Mouse (Mus musculus) intestine, embryonic 15.5 days (tissue): Measurements from ENCODE around the gene Olig3. TPM values are rescaled to one million over a fixed set of nuclear protein-coding genes. Genes with fewer than 3 reads are reported as not detected.
"Not testable (repeated sequence)": the region's sequence is repeated elsewhere in the genome, so short reads cannot be mapped to it uniquely, and the experiment has no call there.

Experiments used
- ATAC-seq: fragments of 200-750 bp; cut with Nextera tagmentation; 2 replicates; pipeline ENCODE4 v1.8.0; 2017; ENCODE audit warnings: moderate TSS enrichment, moderate library complexity
- H3K27ac ChIP-seq: fragments of 300-500 bp; sonication (generic); 2 replicates; pipeline ENCODE4 v1.5.1; 2015; ENCODE audit warnings: mild to moderate bottlenecking, inconsistent platforms
- H3K27me3 ChIP-seq: fragments of 300-500 bp; sonication (generic); replicated peaks from 2 replicates; pipeline ENCODE4 v1.6.1; 2015; ENCODE audit warnings: inconsistent platforms
- H3K36me3 ChIP-seq: fragments of 300-500 bp; sonication (generic); 2 replicates; pipeline ENCODE4 v1.6.1; 2015; ENCODE audit warnings: inconsistent platforms
- H3K4me1 ChIP-seq: fragments of 300-500 bp; sonication (generic); replicated peaks from 2 replicates; pipeline ENCODE4 v1.6.1; 2015; ENCODE audit warnings: inconsistent platforms
- H3K4me2 ChIP-seq: fragments of 300-500 bp; sonication (generic); replicated peaks from 2 replicates; pipeline ENCODE4 v1.6.1; 2015; ENCODE audit warnings: mild to moderate bottlenecking, inconsistent platforms
- H3K4me3 ChIP-seq: fragments of 300-500 bp; sonication (generic); replicated peaks from 2 replicates; pipeline ENCODE4 v1.5.1; 2015; ENCODE audit warnings: inconsistent platforms
- H3K9ac ChIP-seq: fragments of 300-500 bp; sonication (generic); 2 replicates; pipeline ENCODE4 v1.6.1; 2015; ENCODE audit warnings: inconsistent platforms
- H3K9me3 ChIP-seq: fragments of 300-500 bp; sonication (generic); 2 replicates; pipeline ENCODE4 v1.6.1; 2016; ENCODE audit warnings: inconsistent platforms
- WGBS: fragments of 180-500 bp; shearing (Covaris S2); methylation state at CpG from one replicate; pipeline ENCODE4 v1.1.7; 2015; 5-methylcytosine and 5-hydroxymethylcytosine counted together
- polyA plus RNA-seq: library from polyadenylated mRNA; unstranded; fragments of >200 nt; fragmentation: Nextera tagmentation; extraction: Ambion mirVana; gene quantifications from 2 replicates; pipeline ENCODE4 v1.2.1, GENCODE M21; 2015

The Olig3 gene
- polyA plus RNA-seq, 1 experiment from 2014 or later = not detected

DNA sequence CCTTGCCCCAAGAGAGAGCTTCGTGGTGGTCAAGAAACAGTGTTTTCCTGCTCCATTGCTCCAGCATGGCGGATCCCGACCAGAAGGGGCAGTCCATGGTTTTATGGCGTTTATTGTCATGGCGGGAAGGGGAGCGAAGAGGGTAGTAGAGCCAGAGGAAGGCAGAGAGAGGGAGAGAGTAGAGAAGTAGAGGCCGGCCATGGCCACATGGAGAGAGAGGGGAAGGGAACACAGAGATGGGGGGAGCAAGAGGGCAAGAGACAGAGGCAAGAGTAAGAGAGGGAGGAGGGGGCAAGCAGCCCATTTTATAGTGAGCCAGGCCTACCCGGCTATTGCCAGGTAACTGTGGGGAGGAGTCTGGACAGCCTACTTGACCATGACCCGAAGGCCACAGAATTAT lies 12.8 kb downstream of the Olig3 start:
- Histone ChIP-seq H3K27me3 (peaks cover 6% of the 10 kb centered on the region), H3K9ac (no peak overlapping the region), H3K4me2 (no peak overlapping the region), H3K27ac (no peak overlapping the region), H3K36me3 (no peaks in the 10 kb centered on the region), H3K4me3 (no peak overlapping the region), H3K4me1 (no peaks in the 10 kb centered on the region), H3K9me3 (no peaks in the 10 kb centered on the region)
- 91% methylated on average over 9 of the region's 9 CpGs for whole genome bisulfite sequencing
- ATAC-seq = no peak

GRCm38 (mm10) chr10:19370146-19370545 lies 13.8 kb downstream of the Olig3 start:
- Histone ChIP-seq H3K4me3 (no peak overlapping the region), H3K27me3 (peaks cover under 1% of the 10 kb centered on the region), H3K9me3 (no peaks in the 10 kb centered on the region), H3K4me2 (no peak overlapping the region), H3K27ac (no peak overlapping the region), H3K4me1 (no peaks in the 10 kb centered on the region), H3K9ac (no peak overlapping the region), H3K36me3 (no peaks in the 10 kb centered on the region)
- ATAC-seq = no peak
- WGBS = 56% methylated on average over 3 of the region's 3 CpGs

- H3K27me3 ChIP-seq = no peaks in the 10 kb centered on the region
- H3K4me3 ChIP-seq = no peak overlapping the region
- no peaks in the 10 kb centered on the region for H3K4me1 ChIP-seq
- no peaks in the 10 kb centered on the region for H3K9me3 ChIP-seq
- 62% methylated on average over 5 of the region's 5 CpGs for WGBS
- no peak for ATAC-seq
- H3K27ac ChIP-seq = no peak overlapping the region
- H3K4me2 ChIP-seq = no peak overlapping the region
- no peaks in the 10 kb centered on the region for H3K36me3 ChIP-seq
- H3K9ac ChIP-seq = no peak overlapping the region
Measured at GRCm38 (mm10) chr10:19372263-19372662, 15.9 kb downstream of the Olig3 start.

DNA sequence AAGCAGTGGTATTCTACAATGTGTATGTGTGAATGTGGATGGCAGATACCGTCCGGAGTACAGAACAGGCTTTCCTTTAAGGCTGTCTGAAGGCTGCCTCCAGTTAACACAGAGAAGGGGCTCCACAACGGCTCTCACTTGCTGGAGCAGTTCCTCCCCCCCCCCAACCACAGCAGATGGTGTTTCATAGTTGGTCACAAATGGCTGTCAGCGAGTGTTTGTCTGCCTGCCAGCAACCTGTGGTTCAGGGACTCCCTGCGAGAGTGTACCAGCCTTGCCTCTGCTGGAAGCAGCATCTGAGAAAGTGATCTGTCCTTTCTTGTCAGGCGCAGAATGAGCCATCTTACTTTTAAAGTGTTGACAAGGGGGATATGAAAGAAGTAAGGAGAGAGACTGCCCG lies 17.5 kb downstream of the Olig3 start:
- no peak overlapping the region for H3K4me3 ChIP-seq
- H3K27me3 ChIP-seq = no peaks in the 10 kb centered on the region
- H3K4me2 ChIP-seq = no peak overlapping the region
- H3K9me3 ChIP-seq = no peaks in the 10 kb centered on the region
- no peak overlapping the region for H3K9ac ChIP-seq
- H3K27ac ChIP-seq = no peak overlapping the region
- H3K4me1 ChIP-seq = no peaks in the 10 kb centered on the region
- no peak for ATAC-seq
- no peaks in the 10 kb centered on the region for H3K36me3 ChIP-seq
- WGBS = 64% methylated on average over 7 of the region's 7 CpGs

DNA sequence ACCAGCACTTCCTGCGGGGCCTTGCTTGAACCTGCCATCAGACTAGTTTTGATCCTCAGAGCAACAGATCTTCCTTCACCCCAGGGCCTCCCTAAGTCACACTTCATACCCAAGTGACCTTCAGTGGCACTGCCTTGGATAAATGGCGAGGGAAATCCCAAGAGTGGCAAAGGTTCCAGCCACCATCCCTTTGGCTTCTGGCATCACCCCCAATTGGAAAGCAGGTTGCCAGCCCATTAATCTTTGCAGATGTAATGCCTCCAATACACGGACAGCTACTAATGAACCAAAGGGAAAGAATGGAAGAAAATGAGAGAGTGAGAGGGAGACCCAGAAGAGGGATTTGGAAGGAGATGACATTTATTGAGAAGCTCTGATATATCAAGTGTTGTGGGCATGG lies 18.0 kb downstream of the Olig3 start:
- no peaks in the 10 kb centered on the region for H3K4me1 ChIP-seq
- WGBS = 71% methylated on average over 3 of the region's 3 CpGs
- ATAC-seq = no peak

GRCm38 (mm10) chr10:19375838-19376237 lies 19.5 kb downstream of the Olig3 start:
- Histone ChIP-seq H3K9ac (no peak overlapping the region), H3K9me3 (no peaks in the 10 kb centered on the region), H3K4me3 (no peak overlapping the region), H3K4me2 (no peak overlapping the region), H3K27me3 (no peaks in the 10 kb centered on the region), H3K27ac (no peak overlapping the region), H3K36me3 (no peaks in the 10 kb centered on the region), H3K4me1 (no peaks in the 10 kb centered on the region)
- no peak for ATAC-seq
- 93% methylated on average over 2 of the region's 2 CpGs for WGBS

More for the DNA sequence above, 18.0 kb downstream of the Olig3 start:
- Histone ChIP-seq H3K27ac (no peak overlapping the region), H3K9ac (no peak overlapping the region), H3K9me3 (no peaks in the 10 kb centered on the region), H3K4me2 (no peak overlapping the region), H3K36me3 (no peaks in the 10 kb centered on the region), H3K27me3 (no peaks in the 10 kb centered on the region), H3K4me3 (no peak overlapping the region)

DNA sequence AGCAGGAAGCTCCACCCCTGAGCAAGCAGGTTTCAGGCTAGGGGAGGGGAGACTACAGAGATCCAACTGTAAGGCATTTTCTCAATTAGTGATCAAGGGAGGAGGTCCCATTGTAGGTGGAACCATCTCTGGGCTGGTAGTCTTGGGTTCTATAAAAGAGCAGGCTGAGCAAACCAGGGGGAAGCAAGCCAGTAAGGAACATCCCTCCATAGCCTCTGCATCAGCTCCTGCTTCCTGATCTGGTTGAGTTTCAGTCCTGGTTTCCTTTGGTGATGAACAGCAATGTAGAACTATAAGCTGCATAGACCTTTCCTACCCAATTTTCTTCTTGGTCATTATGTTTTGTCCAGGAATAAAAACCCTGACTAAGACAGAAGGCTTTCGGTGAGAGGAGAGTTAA lies 24.6 kb downstream of the Olig3 start:
- WGBS = 89% methylated on average over 1 of the region's 1 CpGs
- not testable (repeated sequence) for H3K4me3 ChIP-seq, ATAC-seq, H3K27ac ChIP-seq, H3K4me2 ChIP-seq, H3K9me3 ChIP-seq, H3K4me1 ChIP-seq, H3K9ac ChIP-seq, H3K27me3 ChIP-seq, H3K36me3 ChIP-seq

DNA sequence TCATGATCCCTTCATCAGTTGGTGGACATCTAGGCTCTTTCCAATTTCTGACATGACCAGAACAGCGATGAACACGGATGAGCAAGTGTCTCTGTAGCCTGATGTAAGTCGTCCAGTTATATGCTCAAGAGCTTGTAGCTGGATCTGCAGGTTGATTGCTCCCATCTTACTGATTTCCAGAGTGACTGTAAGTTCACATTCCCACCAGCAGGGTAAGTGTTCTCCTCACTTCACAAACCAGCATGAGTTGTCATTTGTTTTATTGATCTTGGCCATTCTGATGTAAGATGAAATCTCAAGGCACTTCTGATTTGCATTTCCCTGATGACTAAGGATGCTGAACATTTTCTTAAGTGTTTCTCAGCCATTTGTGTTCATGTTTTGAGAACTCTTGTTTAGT lies 27.8 kb downstream of the Olig3 start:
- no peaks in the 10 kb centered on the region for H3K36me3 ChIP-seq
- H3K27ac ChIP-seq = no peak overlapping the region
- no peaks in the 10 kb centered on the region for H3K4me1 ChIP-seq
- no peak overlapping the region for H3K9ac ChIP-seq
- WGBS = 83% methylated on average over 3 of the region's 3 CpGs
- H3K4me3 ChIP-seq = no peak overlapping the region
- no peaks in the 10 kb centered on the region for H3K27me3 ChIP-seq
- no peaks in the 10 kb centered on the region for H3K9me3 ChIP-seq
- ATAC-seq = no peak
- no peak overlapping the region for H3K4me2 ChIP-seq

DNA sequence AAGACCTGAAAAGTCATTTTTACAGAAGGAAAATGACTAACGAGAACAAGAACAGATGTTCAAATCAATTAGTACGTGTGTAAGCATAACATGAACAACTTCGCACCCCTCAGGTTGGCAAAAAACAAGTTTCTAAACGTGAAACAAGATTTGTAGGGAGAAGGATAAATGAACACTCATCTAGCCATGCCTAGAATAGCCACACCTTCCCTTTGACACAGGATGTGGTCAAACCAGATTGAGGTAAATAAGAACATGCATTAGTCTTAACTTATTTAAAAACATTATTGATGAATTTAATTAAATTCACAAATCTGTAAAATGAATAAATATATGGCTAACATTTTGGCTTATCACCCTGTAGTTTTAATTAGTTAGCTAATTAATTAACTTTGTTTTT lies 35.5 kb downstream of the Olig3 start:
- no peak overlapping the region for H3K9ac ChIP-seq
- no peaks in the 10 kb centered on the region for H3K9me3 ChIP-seq
- H3K36me3 ChIP-seq = no peaks in the 10 kb centered on the region
- ATAC-seq = no peak
- H3K27me3 ChIP-seq = no peaks in the 10 kb centered on the region
- H3K4me2 ChIP-seq = no peak overlapping the region
- H3K4me1 ChIP-seq = no peaks in the 10 kb centered on the region
- H3K4me3 ChIP-seq = no peak overlapping the region
- H3K27ac ChIP-seq = no peak overlapping the region
- 78% methylated on average over 4 of the region's 4 CpGs for WGBS

- Histone ChIP-seq H3K4me1 (no peaks in the 10 kb centered on the region), H3K9ac (no peak overlapping the region), H3K27ac (no peak overlapping the region), H3K4me2 (no peak overlapping the region), H3K27me3 (no peaks in the 10 kb centered on the region), H3K4me3 (no peak overlapping the region), H3K9me3 (no peaks in the 10 kb centered on the region), H3K36me3 (no peaks in the 10 kb centered on the region)
- no peak for ATAC-seq
- 56% methylated on average over 9 of the region's 9 CpGs for WGBS
Measured at GRCm38 (mm10) chr10:19396485-19397137, 40.3 kb downstream of the Olig3 start.

- no peak for ATAC-seq
- Histone ChIP-seq H3K4me3 (no peak overlapping the region), H3K27ac (no peak overlapping the region), H3K9ac (no peak overlapping the region), H3K4me1 (no peaks in the 10 kb centered on the region), H3K27me3 (no peaks in the 10 kb centered on the region), H3K36me3 (no peaks in the 10 kb centered on the region), H3K9me3 (no peaks in the 10 kb centered on the region), H3K4me2 (no peak overlapping the region)
- WGBS = 85% methylated on average over 12 of the region's 12 CpGs
Measured at GRCm38 (mm10) chr10:19397396-19397795, 41.1 kb downstream of the Olig3 start.

DNA sequence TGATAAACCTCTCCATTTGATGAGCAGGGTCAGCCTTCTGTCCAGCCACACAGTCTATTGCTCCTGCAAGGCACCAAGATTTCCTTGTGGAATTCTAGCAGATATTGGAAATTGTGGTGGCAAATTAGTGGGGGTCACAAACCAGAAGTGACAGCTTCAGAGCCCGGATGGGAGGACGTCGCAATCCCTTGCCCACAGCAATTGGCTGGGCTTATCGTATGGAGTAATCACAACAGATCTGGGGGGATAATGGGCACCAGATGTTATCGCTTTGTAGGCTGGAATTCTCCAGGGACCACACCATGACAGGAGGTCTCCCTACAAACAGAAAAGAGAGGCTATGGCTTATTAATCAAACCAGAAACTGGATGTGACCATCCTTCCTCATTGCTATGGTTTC lies 44.8 kb downstream of the Olig3 start:
- no peak overlapping the region for H3K4me2 ChIP-seq
- H3K27me3 ChIP-seq = no peaks in the 10 kb centered on the region
- 53% methylated on average over 5 of the region's 5 CpGs for WGBS

DNA sequence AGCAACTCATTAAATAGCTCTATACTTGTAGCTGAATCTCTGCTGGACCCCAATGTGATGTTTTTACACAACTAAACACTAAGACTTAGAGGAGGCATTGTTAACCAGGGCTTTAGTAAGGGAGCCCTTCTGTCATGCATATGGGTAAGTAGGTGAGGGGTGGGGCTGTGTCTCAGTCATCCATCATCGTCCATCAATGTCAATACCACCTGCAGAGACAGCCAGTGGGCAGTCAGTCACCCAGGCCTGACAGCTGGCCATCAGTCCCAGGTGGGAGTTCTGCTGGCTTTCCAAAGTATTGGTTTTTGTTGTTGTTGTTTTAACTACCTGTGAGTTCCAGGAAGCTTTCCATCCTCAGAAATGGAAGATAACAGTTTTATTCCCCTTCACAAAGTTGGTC lies 48.1 kb downstream of the Olig3 start:
- Histone ChIP-seq H3K9ac (no peak overlapping the region), H3K4me3 (no peak overlapping the region), H3K4me2 (no peak overlapping the region), H3K4me1 (no peaks in the 10 kb centered on the region), H3K9me3 (no peaks in the 10 kb centered on the region), H3K27ac (no peak overlapping the region), H3K36me3 (no peaks in the 10 kb centered on the region), H3K27me3 (no peaks in the 10 kb centered on the region)
- ATAC-seq = no peak
- 44% methylated on average over 1 of the region's 1 CpGs for WGBS

More for the DNA sequence above, 44.8 kb downstream of the Olig3 start:
- H3K4me1 ChIP-seq = no peaks in the 10 kb centered on the region
- ATAC-seq = no peak
- H3K9ac ChIP-seq = no peak overlapping the region
- H3K36me3 ChIP-seq = no peaks in the 10 kb centered on the region
- H3K9me3 ChIP-seq = no peaks in the 10 kb centered on the region
- H3K4me3 ChIP-seq = no peak overlapping the region
- no peak overlapping the region for H3K27ac ChIP-seq
